Mouse (Mus musculus) E14TG2a.4 (cell line): ENCODE data around the gene Fam208a.

ENCODE experiments used
- H3K27me3 ChIP-seq: 2 replicates; pipeline ENCODE4 v1.6.1; 2014; ENCODE audit warnings: low read length, control low read depth; ENCODE audit not compliant: insufficient read depth
- H3K36me3 ChIP-seq: 2 replicates; pipeline ENCODE4 v1.6.1; 2014; ENCODE audit warnings: low read length, control low read depth; ENCODE audit not compliant: insufficient read depth
- H3K4me1 ChIP-seq: replicated peaks from 2 replicates; pipeline ENCODE4 v1.6.1; 2014; ENCODE audit warnings: low read depth, low read length, control low read depth
- H3K4me3 ChIP-seq: replicated peaks from 2 replicates; pipeline ENCODE4 v1.5.1; 2014; ENCODE audit warnings: mild to moderate bottlenecking, low read length
- H3K9me3 ChIP-seq: 2 replicates; pipeline ENCODE4 v1.6.1; 2014; ENCODE audit warnings: low read length, control low read depth
- CTCF ChIP-seq: conservative IDR thresholded peaks from 2 replicates; pipeline ENCODE4 v1.5.1; 2014; ENCODE audit warnings: low read length
- NANOG ChIP-seq: IDR thresholded peaks from 2 replicates; pipeline ENCODE4 v1.6.1; 2014; ENCODE audit warnings: borderline replicate concordance, low read length, mixed read lengths
- POU5F1 ChIP-seq: IDR thresholded peaks from 2 replicates; pipeline ENCODE4 v1.6.1; 2014; ENCODE audit warnings: low read length, borderline replicate concordance

Fam208a gene

DNA sequence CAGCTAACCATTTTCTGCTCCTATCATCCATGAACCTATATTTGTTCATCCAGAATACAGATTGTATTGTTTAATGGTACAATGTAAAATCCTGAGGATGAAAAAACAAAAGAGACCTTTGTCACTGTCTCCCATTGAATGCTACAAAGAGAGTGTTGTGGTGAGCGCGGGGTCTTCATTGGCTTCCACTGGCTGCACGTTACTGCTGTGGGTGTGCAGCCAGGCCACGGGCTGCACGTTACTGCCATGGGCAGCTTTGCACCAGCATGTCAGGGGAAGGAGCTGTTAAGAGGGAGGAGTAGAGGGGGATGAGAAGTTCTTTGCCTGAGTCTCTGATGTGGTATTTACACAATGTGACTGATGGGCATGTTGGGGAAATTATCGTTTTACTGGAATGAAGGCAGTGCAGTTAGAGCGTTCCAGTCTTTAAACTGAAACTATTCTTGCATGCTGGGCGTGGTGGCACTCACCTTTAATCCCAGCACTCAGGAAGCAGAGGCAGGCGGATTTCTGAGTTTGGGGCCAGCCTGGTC lies 36.8 kb upstream of the Fam208a start:
- Histone ChIP-seq H3K9me3 (no peaks in the 10 kb centered on the region), H3K4me1 (peaks cover 67% of the 10 kb centered on the region), H3K36me3 (peaks cover 43% of the 10 kb centered on the region), H3K27me3 (no peaks in the 10 kb centered on the region), H3K4me3 (no peak overlapping the region)
- TF ChIP-seq POU5F1 (no peak), NANOG (no peak), CTCF (no peak)

DNA sequence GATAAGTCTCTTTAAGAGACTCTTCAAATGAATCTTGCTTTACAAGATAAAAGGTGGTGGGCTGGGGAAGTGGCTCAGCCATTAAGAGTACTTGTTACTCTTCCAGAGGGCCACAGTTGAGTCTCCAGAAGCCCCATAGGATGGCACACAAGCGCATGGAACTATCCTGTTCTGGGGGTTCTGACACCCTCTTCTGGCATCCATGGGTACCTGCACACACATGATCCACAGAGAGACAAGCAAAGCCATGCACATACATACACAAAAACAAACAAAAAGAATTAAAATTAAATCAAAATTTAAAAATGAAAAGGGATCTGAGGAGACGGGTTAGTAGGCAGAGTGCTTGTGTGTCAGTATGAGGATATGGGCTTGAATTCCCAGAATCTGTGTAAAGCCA lies 36.0 kb upstream of the Fam208a start:
- no peaks in the 10 kb centered on the region for H3K9me3 ChIP-seq
- H3K4me1 ChIP-seq: peaks cover 65% of the 10 kb centered on the region
- no peak for TF ChIP-seq CTCF
- no peaks in the 10 kb centered on the region for H3K27me3 ChIP-seq
- no peak overlapping the region for H3K4me3 ChIP-seq
- peaks cover 43% of the 10 kb centered on the region for H3K36me3 ChIP-seq

DNA sequence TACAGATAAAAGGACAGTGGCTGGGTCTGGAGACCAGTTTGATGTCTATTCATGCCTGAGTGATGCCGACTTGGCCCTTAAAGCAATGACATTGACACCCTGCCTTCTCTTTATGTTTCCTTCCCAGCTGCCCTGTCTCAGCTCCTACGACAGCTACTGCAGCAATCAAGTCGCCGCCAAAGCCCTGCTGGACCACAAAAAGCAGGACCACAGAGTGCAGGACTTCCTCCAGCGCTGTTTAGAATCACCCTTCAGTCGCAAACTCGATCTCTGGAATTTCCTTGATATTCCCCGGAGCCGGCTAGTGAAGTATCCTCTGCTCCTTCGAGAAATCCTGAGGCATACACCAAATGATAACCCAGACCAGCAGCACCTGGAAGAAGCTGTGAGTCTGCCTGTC lies 34.8 kb upstream of the Fam208a start:
- Histone ChIP-seq H3K9me3 (no peaks in the 10 kb centered on the region), H3K4me3 (no peak overlapping the region), H3K27me3 (no peaks in the 10 kb centered on the region), H3K4me1 (peaks cover 62% of the 10 kb centered on the region), H3K36me3 (peaks cover 49% of the 10 kb centered on the region)
- TF ChIP-seq POU5F1: no peak
- no peak for TF ChIP-seq NANOG

DNA sequence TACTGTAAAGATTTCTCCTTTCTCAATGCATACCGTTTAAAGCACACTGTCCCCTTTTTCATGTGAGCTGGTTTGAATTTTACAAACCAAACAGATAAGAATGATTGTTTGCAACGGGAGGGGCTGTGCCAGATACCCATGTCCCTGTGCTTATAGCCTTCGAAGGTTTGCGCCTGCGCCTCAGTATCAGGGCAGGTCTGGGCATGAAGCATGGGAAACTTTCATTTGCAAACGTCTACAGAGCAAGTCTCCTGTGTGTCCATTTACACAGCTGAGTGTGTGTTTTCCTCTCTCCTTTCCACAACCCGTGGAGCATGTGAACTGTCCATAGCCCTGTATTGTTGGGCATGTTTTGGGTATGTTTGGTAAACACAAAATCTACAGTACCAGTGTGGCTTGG lies 32.2 kb upstream of the Fam208a start:
- H3K9me3 ChIP-seq: no peaks in the 10 kb centered on the region

DNA sequence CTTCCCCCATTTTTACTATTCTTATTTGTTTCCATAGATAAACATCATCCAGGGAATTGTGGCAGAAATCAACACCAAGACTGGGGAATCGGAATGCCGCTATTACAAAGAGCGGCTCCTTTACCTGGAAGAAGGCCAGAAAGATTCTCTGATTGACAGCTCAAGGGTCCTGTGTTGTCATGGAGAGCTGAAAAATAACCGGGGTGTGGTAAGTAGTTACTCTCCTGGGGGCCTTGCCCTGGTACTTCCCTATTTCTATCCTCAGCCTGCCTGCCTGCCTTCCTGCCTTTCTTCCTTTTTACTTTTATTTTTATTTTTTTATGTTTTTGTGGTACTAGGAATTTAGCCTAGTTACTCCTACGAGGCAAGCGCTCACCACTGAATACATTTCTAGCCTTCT lies 31.1 kb upstream of the Fam208a start:
- TF ChIP-seq POU5F1: no peak
- no peak for TF ChIP-seq CTCF
- TF ChIP-seq NANOG: no peak
- Histone ChIP-seq H3K36me3 (peaks cover 84% of the 10 kb centered on the region), H3K9me3 (no peaks in the 10 kb centered on the region), H3K27me3 (no peaks in the 10 kb centered on the region), H3K4me1 (peaks cover 40% of the 10 kb centered on the region), H3K4me3 (no peak overlapping the region)

More for the DNA sequence above, 32.2 kb upstream of the Fam208a start:
- H3K27me3 ChIP-seq: no peaks in the 10 kb centered on the region
- peaks cover 73% of the 10 kb centered on the region for H3K36me3 ChIP-seq
- no peak for TF ChIP-seq NANOG
- TF ChIP-seq POU5F1: no peak
- TF ChIP-seq CTCF: no peak
- H3K4me1 ChIP-seq: peaks cover 49% of the 10 kb centered on the region
- no peak overlapping the region for H3K4me3 ChIP-seq

DNA sequence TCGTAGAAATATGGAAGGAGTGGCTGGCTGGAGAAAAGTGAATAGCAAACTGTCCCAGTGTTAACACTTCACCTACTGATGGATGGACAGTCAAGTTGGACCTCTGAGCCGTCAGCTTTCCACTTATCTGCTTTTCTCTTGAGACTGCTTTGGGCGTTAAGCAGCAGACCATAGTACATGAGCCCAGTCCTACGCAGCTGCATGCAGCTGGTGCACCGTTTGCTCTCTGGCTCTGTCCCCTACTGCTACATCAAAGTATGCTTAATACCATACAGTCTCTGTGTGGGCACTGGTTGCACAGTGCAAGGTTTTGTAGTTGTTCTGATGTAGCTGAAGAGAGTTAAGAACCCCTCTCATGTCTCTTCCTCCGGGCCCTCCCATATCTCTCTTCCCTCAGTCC lies 28.1 kb upstream of the Fam208a start:
- Histone ChIP-seq H3K36me3 (peaks cover 87% of the 10 kb centered on the region), H3K4me3 (no peak overlapping the region), H3K4me1 (peaks cover 38% of the 10 kb centered on the region), H3K27me3 (no peaks in the 10 kb centered on the region), H3K9me3 (no peaks in the 10 kb centered on the region)
- TF ChIP-seq POU5F1: no peak
- no peak for TF ChIP-seq NANOG
- TF ChIP-seq CTCF: no peak

DNA sequence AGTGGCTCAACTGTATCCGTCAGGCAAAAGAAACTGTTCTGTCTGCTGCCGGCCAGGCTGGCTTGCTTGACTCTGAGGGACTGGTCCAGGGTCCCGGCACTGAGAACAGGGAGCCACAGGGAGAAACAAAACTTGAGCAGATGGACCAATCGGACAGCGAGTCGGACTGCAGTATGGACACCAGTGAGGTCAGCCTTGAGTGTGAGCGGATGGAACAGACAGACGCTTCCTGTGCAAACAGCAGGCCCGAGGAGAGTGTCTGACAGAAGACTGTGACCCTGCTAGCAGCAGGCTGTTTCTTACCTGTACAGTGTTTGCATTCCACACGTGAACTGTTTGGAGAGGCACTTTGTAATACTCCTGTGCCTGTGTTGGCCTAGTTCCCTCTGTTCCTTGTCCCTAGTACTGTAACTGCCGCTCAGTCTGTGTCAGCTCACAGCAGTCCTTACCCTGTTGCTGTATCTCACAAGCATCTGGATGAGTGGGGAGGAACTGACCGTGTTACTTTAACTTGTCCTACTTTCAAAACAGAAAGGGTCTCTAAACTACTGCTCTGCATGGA lies 26.8 kb upstream of the Fam208a start:
- Histone ChIP-seq H3K9me3 (no peaks in the 10 kb centered on the region), H3K4me1 (peaks cover 29% of the 10 kb centered on the region), H3K36me3 (peaks cover 86% of the 10 kb centered on the region), H3K4me3 (no peak overlapping the region), H3K27me3 (no peaks in the 10 kb centered on the region)
- TF ChIP-seq NANOG: no peak
- no peak for TF ChIP-seq POU5F1
- TF ChIP-seq CTCF: no peak

DNA sequence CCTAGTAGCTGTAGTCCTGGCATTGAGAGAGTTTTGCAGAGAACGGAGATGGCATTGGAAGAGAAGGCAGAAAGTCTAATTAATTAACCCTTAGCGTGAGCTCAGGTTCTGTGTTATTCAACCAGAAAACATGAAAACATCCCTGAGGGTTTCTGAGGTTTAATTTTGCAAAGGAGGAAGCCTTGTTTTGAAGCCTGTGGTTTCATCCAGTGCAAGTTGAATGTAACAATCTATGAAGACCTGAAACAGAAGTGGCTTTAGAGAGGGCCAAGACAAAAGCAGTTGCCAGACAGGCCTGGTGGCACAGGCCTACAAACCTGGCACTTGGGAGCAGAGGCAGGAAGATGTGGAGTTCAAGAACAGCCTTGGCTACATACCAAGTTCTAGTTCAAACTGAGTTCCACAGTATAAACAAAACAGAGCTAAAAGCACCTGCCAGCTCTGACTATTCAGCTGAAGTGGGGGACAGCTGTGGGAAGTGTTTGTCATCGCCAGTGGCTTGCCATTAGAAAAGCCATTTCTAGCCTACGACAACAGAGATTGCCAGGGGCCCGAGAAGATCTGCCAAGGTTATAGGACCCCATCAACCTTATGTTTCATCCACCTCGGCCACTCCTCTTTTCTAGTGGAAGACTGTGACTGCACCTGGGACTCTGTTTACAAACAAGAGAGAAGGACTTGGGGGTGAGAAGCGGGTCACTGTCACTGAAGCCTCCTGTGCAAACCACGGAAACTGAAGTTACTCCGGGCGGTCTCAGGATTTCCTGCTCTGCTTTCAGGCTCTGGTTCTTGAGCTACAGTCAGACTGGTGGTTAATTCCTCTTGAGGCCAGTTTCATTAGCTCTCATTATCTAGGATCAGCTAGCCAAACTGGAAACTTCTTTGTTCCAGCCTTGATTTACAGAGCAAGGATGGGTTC lies 26.0 kb upstream of the Fam208a start:
- H3K27me3 ChIP-seq: no peaks in the 10 kb centered on the region

More for the DNA sequence above, 26.0 kb upstream of the Fam208a start:
- Histone ChIP-seq H3K4me3 (no peak overlapping the region), H3K9me3 (no peaks in the 10 kb centered on the region), H3K4me1 (peaks cover 23% of the 10 kb centered on the region), H3K36me3 (peaks cover 85% of the 10 kb centered on the region)
- TF ChIP-seq CTCF (no peak), POU5F1 (no peak), NANOG (no peak)
